Mouse (Mus musculus): ENCODE data around the gene Olfr1341.

- TF ChIP-seq CTCF (IDR thresholded peaks at IDR 0.05; ENCODE audit: low read depth, low read length): no peak
- no peak for TF ChIP-seq POLR2A (IDR thresholded peaks at IDR 0.05; ENCODE audit: borderline replicate concordance, low read depth, low read length)
Measured at GRCm38 (mm10) chr4:118703223-118703622, at the start of gene Olfr1341.

Data from bone marrow macrophage, adult 2 months (primary cell).